Mouse (Mus musculus) midbrain, embryonic 12.5 days (tissue): ENCODE measurements around the gene Mstn. TPM values are rescaled to one million over a fixed set of nuclear protein-coding genes. Genes with fewer than 3 reads are reported as not detected.

ENCODE experiments used
- polyA plus RNA-seq: library from polyadenylated mRNA; unstranded; fragments of >200 nt; fragmentation: Nextera tagmentation; extraction: Ambion mirVana; gene quantifications from 2 replicates; pipeline ENCODE4 v1.2.1, GENCODE M21; 2016

Mstn gene
- polyA plus RNA-seq, 1 experiment from 2014 or later: 0.17 TPM

Other genes with a start within 250 kb of the Mstn start
- gene Inpp1, start 244.0 kb upstream of the Mstn start, polyA plus RNA-seq: 11.9 and 17.2 TPM in 2 replicates
- gene Hibch, start 216.7 kb upstream of the Mstn start, polyA plus RNA-seq: 30.8 and 33.7 TPM in 2 replicates
- 3.1 and 3.6 TPM in 2 replicates for gene 1700019D03Rik, start 41.5 kb upstream of the Mstn start, polyA plus RNA-seq
- not detected in 2 replicates for gene 1700019A02Rik, start 126.0 kb downstream of the Mstn start, polyA plus RNA-seq
- gene Pms1, start 235.4 kb downstream of the Mstn start, polyA plus RNA-seq: 20.9 and 21.2 TPM in 2 replicates
- 77.4 and 82.5 TPM in 2 replicates for gene Ormdl1, start 235.5 kb downstream of the Mstn start, polyA plus RNA-seq
- not detected in 2 replicates for gene Gm28778, start 235.5 kb downstream of the Mstn start, polyA plus RNA-seq